12 mouse cellular contexts compared by ENCODE assay signal in the genomic region with DNA sequence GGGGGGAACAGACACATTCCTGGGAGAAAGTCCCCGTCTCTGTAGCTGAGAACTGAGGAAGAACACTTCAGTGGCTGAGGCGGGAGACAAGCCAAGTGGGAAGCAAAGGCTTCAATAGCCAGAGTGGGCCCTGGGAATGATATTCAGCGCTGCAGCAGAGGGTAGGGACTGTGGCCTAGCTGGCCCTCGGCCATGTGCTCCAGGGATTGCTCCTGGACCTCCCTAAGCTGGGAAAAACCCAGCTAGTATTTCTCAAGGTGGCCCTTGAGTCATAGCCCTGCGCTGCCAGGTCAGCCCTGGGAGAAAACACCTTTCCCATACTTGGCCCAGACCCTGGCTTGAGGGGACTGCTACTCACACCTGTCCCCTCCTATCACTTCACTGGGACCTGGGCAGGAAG.
DNase-seq lines count a peak whose midpoint lies in the region.
"Had no signal": no experiment of that assay in that cellular context is flagged by ENCODE, and none has a peak within 500 bp of the region (broad histone marks: within the 10 kb centered on the region; RNA-seq: fewer than 3 reads in every experiment).

No protein-coding gene starts in this region.

- peak; percentile 73 for DNase-seq in adrenal gland, postnatal 14 days
- DNase-seq in adrenal gland, postnatal 4 days (ENCODE audit: low spot score in 2 of 2): no peak
- peak; percentile 24 to 28 for DNase-seq in lung, adult 18-20 months
- DNase-seq in lung, postnatal 10 days: no peak
- peak; percentile 74 for DNase-seq in adipocyte (ENCODE audit: low spot score)
- DNase-seq in frontal cortex, postnatal 36 days (ENCODE audit: low spot score in 2 of 2): no peak
- DNase-seq: cerebellum, adult 8-10 months; forebrain, postnatal 0 days; gastrocnemius, adult 2 months; gastrocnemius, postnatal 25 days; heart, adult 11 months; heart, postnatal 36 days had no signal

Comparison
In these comparisons a context has a peak if more than half of its experiments do, and no peak if none do; other contexts are left out.
1. DNase-seq: peak in adrenal gland, postnatal 14 days (single experiment), lung, adult 18-20 months (2 of 2) and adipocyte (single experiment); none in adrenal gland, postnatal 4 days (0 of 2), lung, postnatal 10 days (single experiment) and frontal cortex, postnatal 36 days (0 of 2).